Mouse (Mus musculus): Measurements from ENCODE around the gene Map7. TPM values are rescaled to one million over a fixed set of nuclear protein-coding genes. Genes with fewer than 3 reads are reported as not detected.
A peak's percentile ranks its signal among the peaks of the same experiment; 100 is the strongest.

Gene Map7
- polyA plus RNA-seq, 1 experiment from 2014 or later = 4.3 TPM

GRCm38 (mm10) chr10:20190139-20190747 lies 42.0 kb downstream of the Map7 start:
- no peak for DNase-seq

GRCm38 (mm10) chr10:20194847-20195540 lies 46.7 kb downstream of the Map7 start:
- Histone ChIP-seq H3K9ac (no peak overlapping the region), H3K4me3 (replicated peaks) (no peak overlapping the region), H3K27me3 (no peaks in the 10 kb centered on the region), H3K36me3 (no peaks in the 10 kb centered on the region), H3K27ac (no peak overlapping the region), H3K4me1 (replicated peaks) (peaks cover 13% of the 10 kb centered on the region), H3K4me2 (no peak overlapping the region), H3K9me3 (replicated peaks) (no peaks in the 10 kb centered on the region)
- ATAC-seq (ENCODE audit: low read depth) (no peak), DNase-seq (no peak)
- 61% methylated on average over 13 of the region's 13 CpGs for WGBS (ENCODE audit: insufficient replicate concordance)

More at GRCm38 (mm10) chr10:20190139-20190747, 42.0 kb downstream of the Map7 start:
- H3K4me1 ChIP-seq (replicated peaks) = peaks cover 40% of the 10 kb centered on the region
- no peaks in the 10 kb centered on the region for H3K36me3 ChIP-seq
- H3K27ac ChIP-seq = no peak overlapping the region
- H3K4me3 ChIP-seq (replicated peaks) = no peak overlapping the region
- no peak overlapping the region for H3K9ac ChIP-seq
- H3K27me3 ChIP-seq = no peaks in the 10 kb centered on the region
- WGBS (ENCODE audit: insufficient replicate concordance) = 28% methylated on average over 6 of the region's 6 CpGs
- ATAC-seq (ENCODE audit: low read depth) = peak; percentile 69
- no peaks in the 10 kb centered on the region for H3K9me3 ChIP-seq (replicated peaks)
- H3K4me2 ChIP-seq = no peak overlapping the region

- peaks cover 12% of the 10 kb centered on the region for H3K4me1 ChIP-seq (replicated peaks)
- no peaks in the 10 kb centered on the region for H3K36me3 ChIP-seq
- 21% methylated on average over 7 of the region's 7 CpGs for WGBS (ENCODE audit: insufficient replicate concordance)
- no peak overlapping the region for H3K4me3 ChIP-seq (replicated peaks)
- H3K9me3 ChIP-seq (replicated peaks) = no peaks in the 10 kb centered on the region
- H3K4me2 ChIP-seq = no peak overlapping the region
- ATAC-seq (ENCODE audit: low read depth) (no peak), DNase-seq (no peak)
- H3K27me3 ChIP-seq = no peaks in the 10 kb centered on the region
- H3K9ac ChIP-seq = no peak overlapping the region
- H3K27ac ChIP-seq = no peak overlapping the region
Measured at GRCm38 (mm10) chr10:20197039-20197438, 48.8 kb downstream of the Map7 start.

GRCm38 (mm10) chr10:20198968-20199737 lies 50.9 kb downstream of the Map7 start:
- no peak overlapping the region for H3K4me2 ChIP-seq
- no peaks in the 10 kb centered on the region for H3K27me3 ChIP-seq
- no peak overlapping the region for H3K27ac ChIP-seq
- 62% methylated on average over 10 of the region's 10 CpGs for WGBS (ENCODE audit: insufficient replicate concordance)
- no peak overlapping the region for H3K9ac ChIP-seq
- H3K36me3 ChIP-seq = no peaks in the 10 kb centered on the region
- DNase-seq (no peak), ATAC-seq (ENCODE audit: low read depth) (no peak)
- H3K4me3 ChIP-seq (replicated peaks) = no peak overlapping the region
- no peaks in the 10 kb centered on the region for H3K9me3 ChIP-seq (replicated peaks)
- peaks cover 14% of the 10 kb centered on the region for H3K4me1 ChIP-seq (replicated peaks)

- Histone ChIP-seq H3K36me3 (no peaks in the 10 kb centered on the region), H3K9ac (no peak overlapping the region), H3K9me3 (replicated peaks) (no peaks in the 10 kb centered on the region), H3K4me1 (replicated peaks) (peaks cover 18% of the 10 kb centered on the region), H3K4me3 (replicated peaks) (no peak overlapping the region), H3K27ac (no peak overlapping the region), H3K4me2 (no peak overlapping the region), H3K27me3 (no peaks in the 10 kb centered on the region)
- WGBS (ENCODE audit: insufficient replicate concordance) = 55% methylated on average over 3 of the region's 3 CpGs
- DNase-seq (no peak), ATAC-seq (ENCODE audit: low read depth) (no peak)
Measured at GRCm38 (mm10) chr10:20201236-20201635, 53.0 kb downstream of the Map7 start.

GRCm38 (mm10) chr10:20202171-20202570 lies 53.9 kb downstream of the Map7 start:
- Histone ChIP-seq H3K9me3 (replicated peaks) (no peaks in the 10 kb centered on the region), H3K4me1 (replicated peaks) (peaks cover 18% of the 10 kb centered on the region), H3K27ac (no peak overlapping the region), H3K36me3 (no peaks in the 10 kb centered on the region), H3K9ac (no peak overlapping the region), H3K4me2 (no peak overlapping the region), H3K27me3 (no peaks in the 10 kb centered on the region), H3K4me3 (replicated peaks) (no peak overlapping the region)
- WGBS (ENCODE audit: insufficient replicate concordance) = 59% methylated on average over 9 of the region's 9 CpGs
- ATAC-seq (ENCODE audit: low read depth) (no peak), DNase-seq (no peak)

GRCm38 (mm10) chr10:20202818-20203217 lies 54.5 kb downstream of the Map7 start:
- Histone ChIP-seq H3K27ac (no peak overlapping the region), H3K4me1 (replicated peaks) (peaks cover 18% of the 10 kb centered on the region), H3K27me3 (no peaks in the 10 kb centered on the region), H3K9me3 (replicated peaks) (no peaks in the 10 kb centered on the region), H3K36me3 (no peaks in the 10 kb centered on the region), H3K4me3 (replicated peaks) (no peak overlapping the region), H3K9ac (no peak overlapping the region), H3K4me2 (no peak overlapping the region)
- DNase-seq (no peak), ATAC-seq (ENCODE audit: low read depth) (no peak)
- WGBS (ENCODE audit: insufficient replicate concordance) = 76% methylated on average over 6 of the region's 6 CpGs

GRCm38 (mm10) chr10:20203502-20203901 lies 55.2 kb downstream of the Map7 start:
- DNase-seq (no peak), ATAC-seq (ENCODE audit: low read depth) (no peak)
- H3K4me1 ChIP-seq (replicated peaks) = peaks cover 18% of the 10 kb centered on the region
- H3K9me3 ChIP-seq (replicated peaks) = no peaks in the 10 kb centered on the region
- no peak overlapping the region for H3K9ac ChIP-seq
- WGBS (ENCODE audit: insufficient replicate concordance) = 82% methylated on average over 6 of the region's 6 CpGs
- no peak overlapping the region for H3K27ac ChIP-seq
- no peak overlapping the region for H3K4me2 ChIP-seq
- no peaks in the 10 kb centered on the region for H3K36me3 ChIP-seq
- H3K4me3 ChIP-seq (replicated peaks) = no peak overlapping the region
- no peaks in the 10 kb centered on the region for H3K27me3 ChIP-seq

- Histone ChIP-seq H3K9me3 (replicated peaks) (no peaks in the 10 kb centered on the region), H3K4me1 (replicated peaks) (peaks cover 18% of the 10 kb centered on the region), H3K36me3 (no peaks in the 10 kb centered on the region), H3K27ac (no peak overlapping the region), H3K4me3 (replicated peaks) (no peak overlapping the region), H3K9ac (no peak overlapping the region), H3K27me3 (no peaks in the 10 kb centered on the region), H3K4me2 (no peak overlapping the region)
- WGBS (ENCODE audit: insufficient replicate concordance) = 44% methylated on average over 20 of the region's 20 CpGs
- no peak for DNase-seq
- ATAC-seq (ENCODE audit: low read depth) = no peak
Measured at GRCm38 (mm10) chr10:20204696-20205431, 56.6 kb downstream of the Map7 start.

- no peak for ATAC-seq (ENCODE audit: low read depth)
- no peaks in the 10 kb centered on the region for H3K27me3 ChIP-seq
- no peak for DNase-seq
- no peak overlapping the region for H3K4me3 ChIP-seq (replicated peaks)
- no peak overlapping the region for H3K27ac ChIP-seq
- H3K9me3 ChIP-seq (replicated peaks) = no peaks in the 10 kb centered on the region
- no peaks in the 10 kb centered on the region for H3K36me3 ChIP-seq
- WGBS (ENCODE audit: insufficient replicate concordance) = 72% methylated on average over 7 of the region's 7 CpGs
- H3K4me1 ChIP-seq (replicated peaks) = peaks cover 14% of the 10 kb centered on the region
- no peak overlapping the region for H3K4me2 ChIP-seq
- no peak overlapping the region for H3K9ac ChIP-seq
Measured at GRCm38 (mm10) chr10:20206966-20207365, 58.7 kb downstream of the Map7 start.
